Mouse (Mus musculus): ENCODE results near the gene Olfr1368.

- TF ChIP-seq CTCF (IDR thresholded peaks at IDR 0.05; ENCODE audit: low read depth) (no peak), EP300 (IDR thresholded peaks at IDR 0.05; ENCODE audit: low read depth) (no peak)
These were observed 36.3 kb upstream of the Olfr1368 start for GRCm38 (mm10) chr13:21181996-21182395.

Data from heart, postnatal 0 days (tissue).